Mouse (Mus musculus): ENCODE data around the gene Znhit6. TPM values are rescaled to one million over a fixed set of nuclear protein-coding genes. Genes with fewer than 3 reads are reported as not detected.

Gene Znhit6
- total RNA-seq (2023): 1 to 10 TPM; 3.8 to 4.5 TPM

DNA sequence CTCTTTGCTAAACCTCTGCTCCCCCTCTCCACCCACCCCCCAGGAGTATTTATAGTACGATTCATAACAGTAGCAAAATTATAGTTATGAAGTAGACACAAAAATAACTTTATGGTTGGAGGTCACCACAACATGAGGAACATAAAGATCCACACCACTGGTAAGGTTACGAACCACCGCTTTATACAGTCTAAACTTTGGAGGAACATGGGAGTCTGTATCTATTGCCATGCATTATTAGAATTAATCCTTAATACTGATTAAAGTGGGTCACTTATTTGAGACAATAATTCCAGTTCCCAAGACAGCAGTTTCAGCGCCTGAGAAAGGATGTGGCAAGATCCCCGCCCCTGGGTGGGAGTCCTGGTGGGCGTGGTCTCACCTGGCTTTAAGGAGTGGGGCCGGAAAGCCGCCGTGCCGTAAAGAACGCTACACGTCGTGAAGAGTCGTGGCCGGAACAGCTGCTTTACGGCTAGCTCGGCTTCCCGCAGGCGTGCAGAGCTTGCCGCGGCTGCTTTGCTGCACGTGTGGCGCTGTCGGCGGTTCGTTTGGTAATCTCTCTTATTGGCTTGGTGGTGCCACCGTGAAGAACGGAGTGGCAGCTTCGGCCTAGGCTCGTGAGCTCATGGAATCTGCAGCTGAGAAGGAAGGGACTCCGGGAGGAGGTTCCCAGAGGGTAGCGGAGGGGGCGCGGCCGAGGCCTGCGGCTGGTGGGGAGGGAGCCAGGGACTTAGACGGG, at the start of gene Znhit6:
TSS of gene Znhit6 (plus strand) at position 463 of the 739 bp plus-strand sequence.

DNA sequence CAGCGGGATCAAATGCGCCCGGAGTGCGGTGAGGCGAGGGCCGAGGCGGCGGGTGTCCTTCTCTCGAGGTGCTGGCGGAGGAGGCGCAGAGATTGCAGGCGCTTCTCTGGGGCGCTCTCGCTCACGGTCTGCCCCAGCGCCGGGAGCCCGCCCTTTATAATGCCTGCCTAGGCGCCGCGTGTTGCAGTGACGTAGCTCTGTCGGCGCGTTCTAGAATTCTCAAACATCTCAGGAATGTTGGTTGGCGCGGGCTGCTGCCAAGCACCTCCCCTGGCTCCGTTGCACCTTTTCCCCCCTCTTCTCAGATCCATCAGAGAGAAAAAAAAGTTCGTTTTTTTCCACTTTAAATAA, 73.8 kb downstream of the Znhit6 start, which contains the start of gene Ccn1:
TSS of gene Ccn1 (minus strand) at position 130 of the 351 bp plus-strand sequence.

Other genes with a start within 250 kb of the Znhit6 start
- gene Ccn1, start 73.8 kb downstream of the Znhit6 start, total RNA-seq (2023): under 1 TPM; 0.24 to 0.40 TPM
- gene Ddah1, start 182.5 kb downstream of the Znhit6 start, total RNA-seq (2023): under 1 TPM; 0.22 to 0.64 TPM